Mouse (Mus musculus) skeletal muscle tissue, adult 2 months (tissue): ENCODE measurements around the gene Gm3238.
"Not testable (repeated sequence)": the region's sequence is repeated elsewhere in the genome, so short reads cannot be mapped to it uniquely, and the experiment has no call there.

Source experiments
- DNase-seq: peaks from one replicate; pipeline ENCODE4 v3.0.0-alpha.2; 2012; ENCODE audit warnings: low read depth, low spot score

Gm3238 gene

DNA sequence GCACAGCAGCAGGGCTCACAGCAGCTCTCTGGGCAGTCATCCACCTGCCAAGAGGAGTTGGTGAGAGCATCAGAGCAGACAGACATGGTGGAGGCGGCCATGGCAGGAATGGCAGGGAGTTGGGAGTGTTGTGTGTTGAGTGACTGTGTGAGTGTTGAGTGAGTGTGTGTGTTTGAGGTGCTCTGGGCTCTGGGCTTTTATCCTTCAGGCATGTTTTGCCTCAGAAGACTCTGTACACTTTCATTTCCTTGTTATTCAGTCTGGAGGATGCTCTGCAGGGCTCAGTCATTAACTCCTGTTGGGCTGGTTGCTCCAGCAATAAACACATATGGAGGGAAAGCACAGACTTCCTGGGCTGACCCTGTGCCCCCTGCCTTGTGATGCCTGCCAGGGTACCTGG is at the start of gene Gm3238:
Gene Gm3238, minus strand, starts transcription at position 101 of the 400 bp plus-strand sequence.
- DNase-seq: not testable (repeated sequence)

DNA sequence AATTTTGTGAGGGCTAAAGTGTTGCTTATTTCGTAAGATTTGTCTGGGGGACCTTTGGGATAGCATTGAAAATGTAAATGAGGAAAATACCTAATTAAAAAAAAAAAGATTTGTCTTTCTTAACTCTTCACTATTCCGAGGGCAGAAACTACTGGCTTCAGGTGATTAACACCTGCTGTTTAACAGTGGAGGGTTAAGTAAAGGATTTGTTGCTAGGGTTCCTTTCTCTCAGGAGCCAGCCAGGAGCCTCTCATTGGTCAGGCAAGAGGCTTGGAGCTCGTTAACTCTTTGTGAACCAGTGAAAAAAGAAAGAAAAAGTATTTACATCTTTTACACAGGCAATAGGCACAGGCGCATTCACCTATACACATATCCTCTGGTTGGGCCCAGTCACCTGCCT is 48.1 kb upstream of the Gm3238 start:
- no peak for DNase-seq

DNA sequence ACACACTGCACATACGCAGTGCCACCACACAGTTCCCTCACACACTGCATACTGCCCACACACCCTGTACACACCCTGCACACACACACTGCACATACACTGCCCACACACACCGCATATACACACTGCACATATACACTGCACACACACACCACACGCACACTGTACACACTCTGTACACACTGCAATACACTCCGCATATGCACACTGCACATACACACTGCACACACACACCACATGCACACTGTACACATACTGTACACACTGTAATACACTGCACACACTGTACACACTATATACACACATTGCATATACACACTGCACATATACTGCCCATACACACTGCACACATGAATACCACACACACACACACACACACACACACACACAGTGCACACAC is 47.4 kb upstream of the Gm3238 start:
- no peak for DNase-seq

DNA sequence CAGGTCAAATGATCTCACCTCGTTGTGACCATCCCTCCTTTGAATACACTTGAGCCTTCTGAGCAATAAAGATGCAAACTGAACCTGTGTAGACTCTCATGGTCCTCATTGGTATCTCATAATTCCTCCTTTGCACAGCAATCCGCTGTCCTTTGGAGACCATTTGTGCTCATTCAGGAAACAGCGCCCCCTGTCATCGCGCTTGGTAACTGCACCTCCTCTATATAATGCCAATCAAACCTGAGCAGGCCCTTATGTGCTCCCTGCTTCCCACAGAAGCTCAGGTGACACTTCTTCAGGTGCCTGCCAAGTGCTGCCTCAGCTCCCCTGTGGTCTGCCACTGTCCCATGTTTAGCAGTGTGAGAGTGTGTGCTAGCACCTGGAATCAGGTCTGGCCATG is 44.4 kb upstream of the Gm3238 start:
- DNase-seq: no peak

DNA sequence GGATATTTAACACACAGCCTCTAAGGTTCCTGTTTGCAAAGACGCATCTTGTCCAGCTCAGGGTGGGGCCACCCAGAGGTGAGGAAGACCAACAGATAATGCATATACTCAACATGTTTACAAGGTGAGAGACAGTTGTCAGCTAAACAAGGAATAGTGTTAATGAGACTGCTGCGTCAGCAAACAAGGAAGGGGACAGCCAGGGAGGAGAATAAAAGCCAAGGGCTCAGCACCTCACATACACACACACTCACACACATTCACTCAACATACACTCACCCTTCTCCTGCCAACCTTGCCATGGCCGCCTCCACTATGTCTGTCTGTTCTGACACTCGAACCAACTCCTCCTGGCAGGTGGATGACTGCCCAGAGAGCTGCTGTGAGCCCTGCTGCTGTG is 43.3 kb upstream of the Gm3238 start, which contains the start of gene Gm2696:
Gene Gm2696, plus strand, starts transcription at position 301 of the 400 bp plus-strand sequence.
- no peak for DNase-seq

DNA sequence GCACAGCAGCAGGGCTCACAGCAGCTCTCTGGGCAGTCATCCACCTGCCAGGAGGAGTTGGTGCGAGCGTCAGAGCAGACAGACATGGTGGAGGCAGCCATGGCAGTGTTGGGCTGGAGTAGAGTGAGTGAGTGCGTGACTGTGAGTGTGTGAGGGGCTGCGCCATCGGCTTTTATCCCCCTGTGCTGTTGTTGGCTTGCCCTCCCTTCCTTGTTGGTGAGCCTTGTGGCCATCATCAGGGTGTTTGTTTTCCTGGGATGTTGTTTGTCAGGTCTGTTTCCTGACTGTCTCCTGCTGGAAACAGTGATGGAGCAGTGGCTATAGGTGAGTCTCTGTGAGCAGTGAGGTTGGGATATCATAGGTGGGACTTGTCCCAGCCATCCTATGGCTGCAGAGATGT is 40.6 kb upstream of the Gm3238 start, which contains the start of gene Gm9507:
Gene Gm9507, minus strand, starts transcription at position 101 of the 400 bp plus-strand sequence.
- DNase-seq: no peak

DNA sequence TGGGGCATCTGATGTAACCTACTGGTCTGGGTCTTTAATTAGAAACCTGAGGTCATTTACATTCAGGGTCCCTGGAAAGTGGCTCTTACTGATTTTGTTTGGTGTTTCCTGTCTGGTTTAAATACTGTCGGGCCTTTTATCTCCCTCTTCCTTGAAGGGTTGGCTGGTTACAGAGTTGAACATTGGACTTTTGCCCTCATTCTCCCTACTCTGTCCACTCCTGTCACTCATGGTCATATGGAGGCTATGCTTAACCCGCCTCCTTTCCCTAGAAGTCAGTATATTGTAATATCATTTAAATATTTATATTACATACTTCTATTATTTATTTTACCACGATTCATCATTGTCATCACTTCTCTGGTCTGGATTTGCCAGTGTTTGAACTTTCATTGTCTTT is 33.0 kb upstream of the Gm3238 start:
- DNase-seq: no peak

DNA sequence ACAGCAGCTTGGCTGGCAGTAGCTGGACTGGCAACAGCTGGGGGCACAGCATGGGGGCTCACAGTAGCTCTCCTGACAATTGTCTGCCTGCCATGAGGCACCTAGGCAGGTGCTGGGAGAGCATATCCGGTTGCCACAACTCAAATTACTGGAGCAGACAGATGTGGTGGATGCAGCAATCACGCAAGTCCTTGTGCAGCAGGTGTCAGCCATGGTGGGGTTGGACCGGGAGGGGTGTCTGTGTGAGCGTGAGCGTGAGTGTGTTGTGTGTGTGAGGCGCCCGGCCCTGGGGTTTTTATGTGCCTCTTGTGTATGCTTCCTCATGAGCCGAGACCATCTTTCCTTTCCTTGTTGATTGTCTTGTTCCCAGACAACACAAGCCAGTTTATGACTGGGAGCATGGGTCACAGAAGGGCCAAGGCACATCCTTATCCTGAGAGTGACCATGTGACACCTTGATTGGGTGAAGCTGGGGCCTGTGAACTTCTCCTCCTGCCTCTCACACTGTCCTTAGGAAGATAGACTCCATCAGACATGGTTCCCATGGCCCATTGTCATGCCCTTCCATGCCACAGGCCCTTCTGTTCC is 27.9 kb upstream of the Gm3238 start, which contains the start of gene Gm19668:
Gene Gm19668, minus strand, starts transcription at position 213 of the 588 bp plus-strand sequence.
- DNase-seq: no peak

DNA sequence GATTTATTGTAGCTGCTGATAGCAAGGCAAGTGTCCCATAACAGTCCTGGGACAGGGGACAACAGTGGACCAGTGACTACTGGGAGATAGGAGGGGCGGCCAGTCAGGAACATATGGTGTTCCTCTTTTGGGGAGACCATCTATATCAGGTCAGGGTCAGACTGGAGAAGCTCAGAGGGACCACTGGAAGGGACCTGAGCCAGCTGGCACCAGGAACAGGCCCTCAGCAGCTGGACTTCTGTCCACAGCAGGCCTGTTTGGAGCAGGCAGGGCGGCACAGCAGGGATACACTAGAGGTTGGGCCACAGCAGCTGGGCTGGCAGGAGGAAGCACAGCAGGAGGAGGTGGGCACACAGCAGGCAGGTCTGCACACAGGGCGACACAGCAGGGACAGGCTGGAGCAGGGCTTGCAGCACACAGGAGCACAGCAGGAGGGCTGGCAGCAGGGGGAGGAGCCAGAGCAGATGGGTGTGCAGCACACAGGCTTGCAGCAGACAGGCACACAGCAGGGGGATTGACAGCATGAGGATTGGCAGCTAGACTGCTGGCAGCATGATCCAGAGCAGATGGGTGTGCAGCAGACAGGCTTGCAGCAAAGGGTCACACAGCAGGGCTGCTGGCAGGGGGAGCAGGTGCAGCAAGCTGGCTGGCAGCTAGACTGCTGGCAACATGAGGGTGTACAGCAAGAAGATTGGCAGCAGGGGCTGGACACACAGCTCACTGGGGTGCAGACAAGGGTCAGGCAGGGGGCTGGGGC is 27.2 kb upstream of the Gm3238 start:
- DNase-seq: not testable (repeated sequence)

DNA sequence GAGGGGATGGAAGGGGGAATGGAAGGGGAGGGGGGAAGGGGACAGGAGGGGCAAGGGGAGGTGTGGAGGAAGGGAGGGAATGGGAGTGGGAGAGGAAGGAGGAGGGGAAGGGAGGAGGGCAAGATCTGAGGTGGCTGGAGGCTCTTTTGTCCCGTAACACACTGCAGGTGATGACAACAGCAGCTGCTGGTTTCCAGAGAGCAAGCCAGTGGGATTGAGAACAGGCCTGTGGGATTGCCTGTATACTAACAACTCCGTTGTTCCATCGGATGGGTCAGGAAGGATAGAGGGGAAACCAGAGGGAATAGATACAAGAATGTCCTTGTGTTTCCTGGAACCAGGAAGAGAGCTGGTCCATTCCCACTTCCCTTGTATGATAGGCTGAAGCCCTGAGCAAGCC is 26.6 kb upstream of the Gm3238 start:
- DNase-seq: no peak

DNA sequence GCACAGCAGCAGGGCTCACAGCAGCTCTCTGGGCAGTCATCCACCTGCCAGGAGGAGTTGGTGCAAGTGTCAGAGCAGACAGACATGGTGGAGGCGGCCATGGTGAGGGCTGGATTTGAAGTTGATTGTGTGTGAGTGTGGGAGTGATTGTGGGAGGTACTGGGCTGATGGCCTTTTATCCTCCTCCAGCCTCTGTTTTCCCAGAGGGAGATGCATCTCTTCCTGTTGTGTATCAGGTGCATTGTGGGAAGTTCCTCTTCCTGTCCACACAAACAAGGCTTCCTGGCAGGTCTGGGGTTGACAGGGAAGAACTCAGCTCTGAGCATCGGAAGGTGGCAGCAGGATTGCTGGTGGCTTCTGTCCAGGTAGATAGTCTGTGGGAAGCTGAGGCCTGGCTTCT is 23.9 kb upstream of the Gm3238 start, which contains the start of gene Gm9639:
Gene Gm9639, minus strand, starts transcription at position 101 of the 400 bp plus-strand sequence.
- DNase-seq: no peak

DNA sequence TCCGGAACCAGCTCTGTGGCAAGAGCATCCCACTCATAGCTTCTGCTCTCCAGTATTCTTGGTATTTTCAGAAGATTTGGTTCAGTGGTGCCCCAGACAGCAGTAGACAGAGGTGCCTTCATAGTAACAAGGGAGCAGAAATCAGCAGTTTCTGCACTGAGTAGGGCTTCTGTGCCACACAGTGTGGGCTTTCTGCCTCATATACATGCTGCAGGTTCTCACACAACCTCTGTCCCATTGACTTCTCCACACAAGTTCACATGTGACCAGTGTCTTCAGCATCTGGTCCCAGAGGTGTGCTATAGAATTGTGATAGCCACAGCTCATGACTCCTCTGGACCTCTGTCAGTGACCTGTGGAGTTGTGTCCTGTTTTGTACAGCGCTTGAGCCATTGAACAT is 17.5 kb upstream of the Gm3238 start:
- DNase-seq: no peak

DNA sequence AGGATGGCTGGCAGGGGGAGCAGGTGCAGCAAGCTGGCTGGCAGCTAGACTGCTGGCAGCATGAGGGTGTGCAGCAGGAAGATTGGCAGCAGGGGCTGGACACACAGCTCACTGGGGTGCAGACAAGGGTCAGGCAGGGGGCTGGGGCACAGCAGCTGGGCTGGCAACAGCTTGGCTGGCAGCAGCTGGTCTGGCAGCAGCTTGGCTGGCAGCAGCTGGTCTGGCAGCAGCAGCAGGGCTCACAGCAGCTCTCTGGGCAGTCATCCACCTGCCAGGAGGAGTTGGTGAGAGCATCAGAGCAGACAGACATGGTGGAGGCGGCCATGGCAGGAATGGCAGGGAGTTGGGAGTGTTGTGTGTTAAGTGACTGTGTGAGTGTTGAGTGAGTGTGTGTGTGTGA is 16.8 kb upstream of the Gm3238 start, which contains the start of gene Gm7137:
Gene Gm7137, minus strand, starts transcription at position 325 of the 400 bp plus-strand sequence.
- not testable (repeated sequence) for DNase-seq

DNA sequence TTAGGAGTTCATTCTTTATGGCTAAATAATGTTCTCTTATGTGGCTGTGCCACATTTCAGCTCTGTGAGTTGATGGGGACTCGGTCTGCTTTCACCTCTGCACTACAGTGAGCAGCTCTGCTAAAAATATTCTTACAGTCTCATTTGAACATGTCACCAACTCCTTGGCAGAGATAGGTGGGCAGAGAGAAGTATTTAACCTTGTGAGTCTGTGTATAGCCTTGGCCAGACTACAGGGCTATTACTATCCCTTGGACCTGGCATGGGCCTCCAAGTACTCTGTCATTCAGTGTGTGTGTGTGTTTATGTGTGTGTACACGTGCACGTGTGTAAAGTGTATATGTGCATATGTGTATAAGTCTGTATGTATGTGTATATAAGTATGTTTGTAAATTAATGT is 12.3 kb upstream of the Gm3238 start:
- not testable (repeated sequence) for DNase-seq

DNA sequence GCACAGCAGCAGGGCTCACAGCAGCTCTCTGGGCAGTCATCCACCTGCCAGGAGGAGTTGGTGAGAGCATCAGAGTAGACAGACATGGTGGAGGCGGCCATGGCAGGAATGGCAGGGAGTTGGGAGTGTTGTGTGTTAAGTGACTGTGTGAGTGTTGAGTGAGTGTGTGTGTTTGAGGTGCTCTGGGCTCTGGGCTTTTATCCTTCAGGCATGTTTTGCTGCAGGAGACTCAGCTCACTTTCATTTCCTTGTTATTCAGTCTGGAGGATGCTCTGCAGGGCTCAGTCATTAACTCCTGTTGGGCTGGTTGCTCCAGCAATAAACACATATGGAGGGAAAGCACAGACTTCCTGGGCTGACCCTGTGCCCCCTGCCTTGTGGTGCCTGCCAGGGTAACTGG is 11.3 kb upstream of the Gm3238 start, which contains the start of gene Gm3250:
Gene Gm3250, minus strand, starts transcription at position 101 of the 400 bp plus-strand sequence.
- not testable (repeated sequence) for DNase-seq

DNA sequence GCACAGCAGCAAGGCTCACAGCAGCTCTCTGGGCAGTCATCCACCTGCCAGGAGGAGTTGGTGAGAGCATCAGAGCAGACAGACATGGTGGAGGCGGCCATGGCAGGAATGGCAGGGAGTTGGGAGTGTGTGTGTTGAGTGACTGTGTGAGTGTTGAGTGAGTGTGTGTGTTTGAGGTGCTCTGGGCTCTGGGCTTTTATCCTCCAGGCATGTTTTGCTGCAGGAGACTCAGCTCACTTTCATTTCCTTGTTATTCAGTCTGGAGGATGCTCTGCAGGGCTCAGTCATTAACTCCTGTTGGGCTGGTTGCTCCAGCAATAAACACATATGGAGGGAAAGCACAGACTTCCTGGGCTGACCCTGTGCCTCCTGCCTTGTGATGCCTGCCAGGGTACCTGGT is 5.7 kb upstream of the Gm3238 start, which contains the start of gene Gm7138:
Gene Gm7138, minus strand, starts transcription at position 101 of the 400 bp plus-strand sequence.
- DNase-seq: not testable (repeated sequence)

DNA sequence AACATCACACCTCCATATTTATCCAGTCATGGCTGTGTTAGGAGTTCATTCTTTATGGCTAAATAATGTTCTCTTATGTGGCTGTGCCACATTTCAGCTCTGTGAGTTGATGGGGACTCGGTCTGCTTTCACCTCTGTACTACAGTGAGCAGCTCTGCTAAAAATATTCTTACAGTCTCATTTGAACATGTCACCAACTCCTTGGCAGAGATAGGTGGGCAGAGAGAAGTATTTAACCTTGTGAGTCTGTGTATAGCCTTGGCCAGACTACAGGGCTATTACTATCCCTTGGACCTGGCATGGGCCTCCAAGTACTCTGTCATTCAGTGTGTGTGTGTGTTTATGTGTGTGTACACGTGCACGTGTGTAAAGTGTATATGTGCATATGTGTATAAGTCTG is 1.0 kb upstream of the Gm3238 start:
- DNase-seq: not testable (repeated sequence)

DNA sequence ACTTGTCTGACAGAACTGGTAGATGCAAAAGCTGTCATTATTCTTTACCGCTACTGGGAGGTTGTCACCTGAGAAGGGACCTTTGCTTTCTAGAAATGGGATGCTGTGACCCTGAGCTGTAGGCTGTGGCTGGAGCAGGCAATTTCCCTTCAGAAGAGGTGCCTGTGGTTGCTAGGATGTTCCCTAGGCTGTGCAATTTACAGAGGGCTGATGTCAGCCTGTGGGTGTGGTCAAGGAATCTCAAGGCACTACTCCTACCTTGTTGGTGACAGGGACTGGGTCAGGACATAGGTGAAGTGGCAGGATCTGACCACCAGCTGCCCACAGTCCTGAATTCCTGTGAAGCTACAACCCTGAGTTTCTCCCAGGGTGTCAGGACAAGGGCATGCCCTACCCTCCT is 1.4 kb downstream of the Gm3238 start:
- no peak for DNase-seq

DNA sequence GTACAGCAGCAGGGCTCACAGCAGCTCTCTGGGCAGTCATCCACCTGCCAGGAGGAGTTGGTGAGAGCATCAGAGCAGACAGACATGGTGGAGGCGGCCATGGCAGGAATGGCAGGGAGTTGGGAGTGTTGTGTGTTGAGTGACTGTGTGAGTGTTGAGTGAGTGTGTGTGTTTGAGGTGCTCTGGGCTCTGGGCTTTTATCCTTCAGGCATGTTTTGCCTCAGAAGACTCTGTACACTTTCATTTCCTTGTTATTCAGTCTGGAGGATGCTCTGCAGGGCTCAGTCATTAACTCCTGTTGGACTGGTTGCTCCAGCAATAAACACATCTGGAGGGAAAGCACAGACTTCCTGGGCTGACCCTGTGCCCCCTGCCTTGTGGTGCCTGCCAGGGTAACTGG is 11.5 kb downstream of the Gm3238 start, which contains the start of gene Gm3233:
Gene Gm3233, minus strand, starts transcription at position 101 of the 400 bp plus-strand sequence.
- not testable (repeated sequence) for DNase-seq

DNA sequence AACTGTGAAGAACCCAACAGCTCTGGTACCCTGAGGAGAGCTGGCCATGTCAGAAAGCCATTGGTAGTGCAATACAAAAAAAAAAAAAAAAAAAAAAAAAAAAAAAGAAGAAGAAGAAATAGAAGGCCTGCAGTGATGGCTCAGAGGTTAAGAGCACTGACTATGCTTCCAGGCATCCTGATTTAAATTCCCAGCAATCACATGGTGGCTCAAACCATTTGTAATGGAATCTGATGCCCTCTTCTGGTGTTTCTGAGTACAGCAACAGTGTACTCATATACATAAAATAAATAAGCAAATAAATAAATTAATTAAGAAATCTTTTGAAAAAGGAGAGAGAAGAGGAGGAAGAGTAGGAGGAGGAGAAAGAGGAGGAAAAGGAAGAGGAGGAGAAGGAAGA is 17.7 kb downstream of the Gm3238 start:
- DNase-seq: no peak

DNA sequence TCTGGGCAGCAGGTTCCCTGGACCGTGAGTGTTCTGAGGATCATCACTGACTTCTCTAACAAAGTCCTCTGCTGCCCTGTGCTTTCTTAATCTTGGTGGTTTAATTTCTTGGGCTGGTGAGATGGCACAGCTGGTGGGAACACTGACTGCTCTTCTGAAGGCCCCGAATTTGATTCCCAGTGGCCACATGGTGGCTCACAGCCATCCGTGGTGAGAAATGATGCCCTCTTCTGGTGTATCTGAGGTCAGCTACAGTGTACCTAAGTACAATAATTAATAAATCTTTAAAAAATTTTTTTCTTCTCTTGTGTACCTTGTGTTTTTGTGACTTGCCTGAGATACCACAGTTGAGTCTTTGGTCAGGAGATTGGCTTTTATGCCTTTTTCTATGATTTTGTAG is 18.8 kb downstream of the Gm3238 start:
- not testable (repeated sequence) for DNase-seq

DNA sequence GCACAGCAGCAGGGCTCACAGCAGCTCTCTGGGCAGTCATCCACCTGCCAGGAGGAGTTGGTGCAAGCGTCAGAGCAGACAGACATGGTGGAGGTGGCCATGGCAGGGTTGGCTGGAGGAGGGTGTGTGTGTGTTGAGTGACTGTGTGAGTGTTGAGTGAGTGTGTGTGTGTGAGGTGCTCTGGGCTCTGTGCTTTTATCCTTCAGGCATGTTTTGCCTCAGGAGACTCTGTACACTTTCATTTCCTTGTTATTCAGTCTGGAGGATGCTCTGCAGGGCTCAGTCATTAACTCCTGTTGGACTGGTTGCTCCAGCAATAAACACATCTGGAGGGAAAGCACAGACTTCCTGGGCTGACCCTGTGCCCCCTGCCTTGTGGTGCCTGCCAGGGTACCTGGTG is 19.9 kb downstream of the Gm3238 start, which contains the start of gene Gm9736:
Gene Gm9736, minus strand, starts transcription at position 101 of the 400 bp plus-strand sequence.
- not testable (repeated sequence) for DNase-seq
